Mouse (Mus musculus): ENCODE measurements at regions not wholly inside any gene's neighbourhood (a gene's known extent, or its start where the extent isn't known, plus 50 kb on each side); places are given as distances from the start of the nearest gene placed in this dataset.

- TF ChIP-seq CTCF (IDR thresholded peaks at IDR 0.05; ENCODE audit: low read depth) (no peak), EP300 (IDR thresholded peaks at IDR 0.05; ENCODE audit: low read depth) (no peak)
Observed at GRCm38 (mm10) chr5:119597530-119597929, 72.9 kb upstream of the Tbx3 start.
